Mouse (Mus musculus) c-Kit-positive CD71-negative TER-119-negative erythroid progenitor cells, embryonic 14.5 days (primary cell): ENCODE measurements around the gene Col13a1.

Source experiments
- DNase-seq: peaks from one replicate; pipeline ENCODE4 v3.0.0-alpha.2; 2013; ENCODE audit warnings: low read depth

The Col13a1 gene

GRCm38 (mm10) chr10:61905308-61905707, 73.6 kb downstream of the Col13a1 start:
- no peak for DNase-seq

GRCm38 (mm10) chr10:61898116-61898515, 80.8 kb downstream of the Col13a1 start:
- DNase-seq = no peak

- DNase-seq = no peak
These were observed 84.3 kb downstream of the Col13a1 start for GRCm38 (mm10) chr10:61894564-61894963.

- no peak for DNase-seq
These were observed 87.8 kb downstream of the Col13a1 start for GRCm38 (mm10) chr10:61891138-61891537.

GRCm38 (mm10) chr10:61890294-61890693, 88.6 kb downstream of the Col13a1 start:
- no peak for DNase-seq

- no peak for DNase-seq
These were observed 99.5 kb downstream of the Col13a1 start for GRCm38 (mm10) chr10:61879427-61879826.

- peak; percentile 58 for DNase-seq
These were observed 101.1 kb downstream of the Col13a1 start for GRCm38 (mm10) chr10:61877787-61878186.

GRCm38 (mm10) chr10:61869796-61870195, 109.1 kb downstream of the Col13a1 start:
- DNase-seq = no peak

GRCm38 (mm10) chr10:61866045-61866580, 112.8 kb downstream of the Col13a1 start:
- no peak for DNase-seq

GRCm38 (mm10) chr10:61859451-61859850, 119.5 kb downstream of the Col13a1 start:
- DNase-seq = no peak

- no peak for DNase-seq
These were observed 123.7 kb downstream of the Col13a1 start for GRCm38 (mm10) chr10:61855139-61855675.

- no peak for DNase-seq
These were observed 126.1 kb downstream of the Col13a1 start for GRCm38 (mm10) chr10:61852824-61853223.

- DNase-seq = no peak
These were observed 130.4 kb downstream of the Col13a1 start for GRCm38 (mm10) chr10:61848553-61848952.

GRCm38 (mm10) chr10:61845476-61845875, 133.4 kb downstream of the Col13a1 start:
- DNase-seq = no peak

GRCm38 (mm10) chr10:61844475-61844874, 134.4 kb downstream of the Col13a1 start:
- no peak for DNase-seq

GRCm38 (mm10) chr10:61842261-61842660, 136.6 kb downstream of the Col13a1 start:
- no peak for DNase-seq

GRCm38 (mm10) chr10:61839326-61839725, 139.6 kb downstream of the Col13a1 start:
- no peak for DNase-seq

GRCm38 (mm10) chr10:61838769-61839168, 140.1 kb downstream of the Col13a1 start:
- DNase-seq = peak; percentile 47

- no peak for DNase-seq
These were observed 141.6 kb downstream of the Col13a1 start for GRCm38 (mm10) chr10:61837286-61837685.

GRCm38 (mm10) chr10:61834288-61834687, 144.6 kb downstream of the Col13a1 start:
- DNase-seq = no peak

- DNase-seq = no peak
These were observed 146.2 kb downstream of the Col13a1 start for GRCm38 (mm10) chr10:61832713-61833112.

- DNase-seq = no peak
These were observed 147.2 kb downstream of the Col13a1 start for GRCm38 (mm10) chr10:61831741-61832140.

GRCm38 (mm10) chr10:61831251-61831650, 147.7 kb downstream of the Col13a1 start:
- no peak for DNase-seq

GRCm38 (mm10) chr10:61830817-61831216, 148.1 kb downstream of the Col13a1 start:
- no peak for DNase-seq
